Mouse (Mus musculus) skeletal muscle tissue, adult 2 months (tissue): ENCODE data around the gene Spata31d1d.

ENCODE experiments used
- DNase-seq: peaks from one replicate; pipeline ENCODE4 v3.0.0-alpha.2; 2012; ENCODE audit warnings: low read depth, low spot score

Spata31d1d gene

DNA sequence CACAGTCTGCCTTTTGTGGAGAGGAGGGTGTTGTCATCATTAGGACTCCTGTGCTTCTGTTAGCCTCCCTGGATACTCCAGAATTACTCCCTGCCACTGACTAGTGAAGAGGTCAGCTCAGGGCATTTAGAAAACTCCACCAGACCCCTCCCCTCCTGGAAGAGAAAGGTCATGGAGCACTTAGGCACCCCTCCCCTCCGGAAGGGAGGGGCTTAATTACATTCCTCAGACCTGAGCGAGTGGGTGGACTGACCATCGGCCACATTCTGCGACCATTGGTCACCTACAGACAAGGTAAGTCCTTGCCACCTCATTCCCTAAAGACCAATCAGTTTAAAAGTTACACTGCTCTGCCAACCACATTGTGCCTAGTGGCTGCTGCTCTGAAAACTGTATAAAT, 52.2 kb downstream of the Spata31d1d start:
- DNase-seq: no peak

DNA sequence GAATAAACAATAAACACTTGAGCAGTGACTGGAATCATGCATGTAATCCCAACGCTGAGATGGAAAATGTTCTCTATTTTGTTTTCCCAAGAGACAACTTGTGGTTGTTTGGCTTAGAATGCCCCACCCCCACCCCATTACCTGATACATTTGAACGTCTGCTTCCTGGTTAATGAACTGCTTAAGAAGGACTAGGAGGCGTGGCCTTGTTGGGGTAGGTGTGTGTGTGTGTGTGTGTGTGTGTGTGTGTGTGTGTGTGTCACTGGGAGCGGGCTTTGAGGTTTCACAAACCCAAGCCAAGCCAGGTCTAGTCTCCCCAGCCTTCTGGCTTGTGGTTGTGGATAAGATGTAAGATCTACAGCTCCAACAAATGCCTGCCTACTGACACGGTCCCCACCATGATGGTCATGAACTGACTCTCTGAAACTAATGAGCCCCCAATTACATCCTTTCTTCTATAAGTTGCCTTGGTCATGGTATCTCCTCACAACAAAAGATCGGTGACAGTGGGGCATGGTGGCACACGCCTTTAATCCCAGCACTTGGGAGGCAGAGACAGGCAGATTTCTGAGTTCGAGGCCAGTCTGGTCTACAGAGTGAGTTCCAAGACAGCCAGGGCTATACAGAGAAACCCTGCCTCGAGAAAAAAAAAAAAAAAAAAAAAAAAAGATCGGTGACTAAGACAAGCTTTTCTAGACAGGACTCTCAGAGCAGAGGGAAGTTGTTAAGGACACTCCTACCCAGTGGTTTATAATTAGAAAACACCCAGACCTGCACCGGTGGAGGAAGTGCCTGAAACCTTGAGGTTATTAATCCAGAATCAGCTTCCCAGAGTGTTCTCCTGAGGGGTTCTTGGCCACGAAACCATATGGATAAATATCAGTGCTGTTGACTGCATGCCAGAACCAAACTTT, 55.0 kb downstream of the Spata31d1d start:
- DNase-seq: no peak
